Mouse (Mus musculus): ENCODE measurements around the gene Vcl. TPM values are rescaled to one million over a fixed set of nuclear protein-coding genes. Genes with fewer than 3 reads are reported as not detected.
A peak's percentile ranks its signal among the peaks of the same experiment; 100 is the strongest.

The Vcl gene
- total and polyA plus RNA-seq, 3 experiments: 2.1 to 4.6 (median 4.5) TPM

- peak; percentile 71 for TF ChIP-seq HCFC1 (IDR thresholded peaks at IDR 0.05; ENCODE audit: low read depth, low read length)
- TF ChIP-seq UBTF (IDR thresholded peaks at IDR 0.05; ENCODE audit: low read depth, low read length): 0 out of 2 replicates have a peak, but pooled peaks have one; percentile 53
- TF ChIP-seq MXI1 (IDR thresholded peaks at IDR 0.05; ENCODE audit: low read depth, low read length): peak; percentile 78; the same call in 1 of the 2 replicates
These were observed 146.7 kb downstream of the Vcl start (continued) for GRCm38 (mm10) chr14:21075751-21076500.

GRCm38 (mm10) chr14:21076501-21077194 is 147.4 kb downstream of the Vcl start:
- Histone ChIP-seq H3K9me3 (replicated peaks; ENCODE audit: low read length) (no peaks in the 10 kb centered on the region), H3K79me2 (replicated peaks; ENCODE audit: control insufficient read depth, extremely low read depth, insufficient read depth, poor library complexity, severe bottlenecking) (no peaks in the 10 kb centered on the region), H3K4me1 (ENCODE audit: control insufficient read depth in 1 of 2, insufficient read depth in 2 of 2) (peaks cover 2 to 23% of the 10 kb centered on the region in 2 experiments; a peak in 2 of 4 replicates), H3K36me3 (replicated peaks in 1 of 2; ENCODE audit: control insufficient read depth in 1 of 2, insufficient read depth in 1 of 2, low read length in 1 of 2) (no peaks in the 10 kb centered on the region), H3K27me3 (replicated peaks) (no peaks in the 10 kb centered on the region), H3K27ac (ENCODE audit: insufficient read depth, low read depth) (no peak overlapping the region), H3K4me2 (ENCODE audit: insufficient read depth, low read depth, poor library complexity, severe bottlenecking) (peak overlapping the region; percentile 79), H3K9ac (ENCODE audit: insufficient read depth, low read depth) (peak overlapping the region; percentile 68), H3K4me3 (replicated peaks in 1 of 3; ENCODE audit: low read depth in 2 of 3, low read length in 2 of 3, poor library complexity in 1 of 3) (peak overlapping the region; percentile 55 to 90 (median 75))
- dilution Hi-C loops (cut with MboI; ENCODE audit: extremely low pct_ligation_motif_present, extremely low pct_unique_long_range_greater_than_20kb, low sequenced_read_pairs): no loop called here
- in situ Hi-C loops (cut with MboI; ENCODE audit: low pct_ligation_motif_present, low pct_unique_long_range_greater_than_20kb, low sequenced_read_pairs): no loop called here
- TF ChIP-seq ZKSCAN1 (IDR thresholded peaks at IDR 0.05; ENCODE audit: borderline replicate concordance, low read depth, low read length): no peak
- peak; percentile 34; the same call in 1 of the 2 replicates for TF ChIP-seq ZNF384 (IDR thresholded peaks at IDR 0.05; ENCODE audit: low read depth, low read length)
- no peak for DNase-seq (ENCODE audit: extremely low read depth)

GRCm38 (mm10) chr14:21077939-21078338 is 148.7 kb downstream of the Vcl start:
- Histone ChIP-seq H3K27ac (ENCODE audit: insufficient read depth, low read depth) (no peak overlapping the region), H3K4me1 (ENCODE audit: control insufficient read depth in 1 of 2, insufficient read depth in 2 of 2) (peaks cover 2 to 28% of the 10 kb centered on the region in 2 experiments; a peak in 2 of 4 replicates), H3K9ac (ENCODE audit: insufficient read depth, low read depth) (no peak overlapping the region), H3K36me3 (replicated peaks in 1 of 2; ENCODE audit: control insufficient read depth in 1 of 2, insufficient read depth in 1 of 2, low read length in 1 of 2) (no peaks in the 10 kb centered on the region), H3K27me3 (replicated peaks) (no peaks in the 10 kb centered on the region), H3K4me3 (replicated peaks in 1 of 3; ENCODE audit: low read depth in 2 of 3, low read length in 2 of 3, poor library complexity in 1 of 3) (no peak overlapping the region), H3K9me3 (replicated peaks; ENCODE audit: low read length) (no peaks in the 10 kb centered on the region), H3K79me2 (replicated peaks; ENCODE audit: control insufficient read depth, extremely low read depth, insufficient read depth, poor library complexity, severe bottlenecking) (no peaks in the 10 kb centered on the region), H3K4me2 (ENCODE audit: insufficient read depth, low read depth, poor library complexity, severe bottlenecking) (no peak overlapping the region)
- in situ Hi-C loops (cut with MboI; ENCODE audit: low pct_ligation_motif_present, low pct_unique_long_range_greater_than_20kb, low sequenced_read_pairs): no loop called here
- no peak for TF ChIP-seq CHD1 (IDR thresholded peaks at IDR 0.05; ENCODE audit: low read depth, low read length)
- TF ChIP-seq GABPA (IDR thresholded peaks at IDR 0.05; ENCODE audit: insufficient replicate concordance, low read depth, low read length): no peak
- no peak for TF ChIP-seq ELF1 (IDR thresholded peaks at IDR 0.05; ENCODE audit: low read depth, low read length)
- no peak for TF ChIP-seq EP300 (IDR thresholded peaks at IDR 0.05; ENCODE audit: low read length)
- no peak for TF ChIP-seq CHD2 (IDR thresholded peaks at IDR 0.05; ENCODE audit: low read length)
- no peak for TF ChIP-seq MAFK (IDR thresholded peaks at IDR 0.05; ENCODE audit: insufficient replicate concordance, low read length)
- no peak for TF ChIP-seq POLR2AphosphoS2 (IDR thresholded peaks at IDR 0.05; ENCODE audit: low read depth, low read length)
- TF ChIP-seq MXI1 (IDR thresholded peaks at IDR 0.05; ENCODE audit: low read depth, low read length): no peak
- TF ChIP-seq MAX (IDR thresholded peaks at IDR 0.05; ENCODE audit: low read length): no peak
- no peak for TF ChIP-seq ETS1 (conservative IDR thresholded peaks at IDR 0.05; ENCODE audit: low read depth, low read length)
- no peak for TF ChIP-seq TCF12 (IDR thresholded peaks at IDR 0.05; ENCODE audit: low read depth, low read length)
- TF ChIP-seq E2F4 (IDR thresholded peaks at IDR 0.05; ENCODE audit: insufficient replicate concordance, low read depth, low read length): no peak
- TF ChIP-seq RCOR1 (conservative IDR thresholded peaks at IDR 0.05; ENCODE audit: low read depth, low read length): no peak
- no peak for TF ChIP-seq USF2 (conservative IDR thresholded peaks at IDR 0.05; ENCODE audit: low read depth, low read length)
- no peak for TF ChIP-seq NRF1 (IDR thresholded peaks at IDR 0.05; ENCODE audit: low read depth, low read length)
- no peak for TF ChIP-seq NELFE (IDR thresholded peaks at IDR 0.05; ENCODE audit: low read depth, low read length)
- TF ChIP-seq MAZ (IDR thresholded peaks at IDR 0.05; ENCODE audit: low read depth, low read length): no peak
- TF ChIP-seq RAD21 (IDR thresholded peaks at IDR 0.05; ENCODE audit: low read depth, low read length): no peak
- no peak for TF ChIP-seq JUN (IDR thresholded peaks at IDR 0.05; ENCODE audit: insufficient read depth, low read depth, low read length)
- no peak for TF ChIP-seq POLR2A (IDR thresholded peaks at IDR 0.05; ENCODE audit: low read depth, low read length)
- no peak for DNase-seq (ENCODE audit: extremely low read depth)
- dilution Hi-C loops (cut with MboI; ENCODE audit: extremely low pct_ligation_motif_present, extremely low pct_unique_long_range_greater_than_20kb, low sequenced_read_pairs): no loop called here

All from CH12.LX (cell line).